Mouse (Mus musculus) liver, adult 2 months (tissue): ENCODE measurements at regions not wholly inside any gene's neighbourhood (a gene's known extent, or its start where the extent isn't known, plus 50 kb on each side); places are given as distances from the start of the nearest gene placed in this dataset.
A peak's percentile ranks its signal among the peaks of the same experiment; 100 is the strongest.

Experiments used
- CTCF ChIP-seq: fragments of 200-500 bp; IDR thresholded peaks from 2 replicates; pipeline ENCODE4 v1.5.1; 2011; ENCODE audit warnings: low read depth, low read length, control low read depth
- POLR2A ChIP-seq: fragments of 200-500 bp; IDR thresholded peaks from 2 replicates; pipeline ENCODE4 v1.6.1; 2011; ENCODE audit warnings: low read length, control low read depth; ENCODE audit not compliant: insufficient read depth; ENCODE audit errors: extremely low read depth

DNA sequence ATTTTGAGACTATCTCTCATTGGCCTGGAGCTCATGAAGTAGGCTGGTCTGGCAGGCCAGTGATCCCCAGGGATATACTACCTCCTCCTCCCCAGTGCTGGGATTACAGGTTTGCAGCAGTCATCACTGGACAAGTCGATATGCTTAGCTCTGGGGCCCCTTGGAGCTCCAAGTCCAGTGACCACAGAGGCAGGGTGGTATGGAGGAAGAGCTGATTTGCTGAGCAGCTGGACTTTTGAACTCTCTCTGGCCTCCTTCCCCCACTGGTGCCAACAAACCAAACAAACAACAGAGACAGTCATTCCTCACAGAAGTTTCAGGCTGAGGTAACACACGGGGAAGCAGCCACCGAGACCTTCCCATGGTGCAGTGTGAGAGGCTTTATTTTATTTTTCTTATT, 111.5 kb downstream of the Prox1 start:
- TF ChIP-seq POLR2A (0 out of 2 replicates have a peak, but pooled peaks have one; percentile 11), CTCF (no peak)
